Mouse (Mus musculus): ENCODE measurements around the gene Crb2.
A peak's percentile ranks its signal among the peaks of the same experiment; 100 is the strongest.

The Crb2 gene

GRCm38 (mm10) chr2:37776016-37776415 lies at the start of gene Crb2:
Crb2 (plus strand) TSS chr2:37776249.
- DNase-seq (ENCODE audit: low spot score in 2 of 2) = no peak

- DNase-seq (ENCODE audit: low spot score in 2 of 2) = no peak
Observed at GRCm38 (mm10) chr2:37731241-37731801, 44.7 kb upstream of the Crb2 start.

GRCm38 (mm10) chr2:37734979-37735806 lies 40.9 kb upstream of the Crb2 start:
- no peak for DNase-seq (ENCODE audit: low spot score in 2 of 2)

GRCm38 (mm10) chr2:37735807-37736188 lies 40.3 kb upstream of the Crb2 start:
- DNase-seq (ENCODE audit: low spot score in 2 of 2) = no peak

- DNase-seq (ENCODE audit: low spot score in 2 of 2) = no peak
Observed at GRCm38 (mm10) chr2:37741806-37742554, 34.1 kb upstream of the Crb2 start.

- DNase-seq (ENCODE audit: low spot score in 2 of 2) = no peak
Observed at GRCm38 (mm10) chr2:37744773-37745395, 31.2 kb upstream of the Crb2 start.

- no peak for DNase-seq (ENCODE audit: low spot score in 2 of 2)
Observed at GRCm38 (mm10) chr2:37746293-37747049, 29.6 kb upstream of the Crb2 start.

GRCm38 (mm10) chr2:37747909-37748308 lies 28.1 kb upstream of the Crb2 start:
- no peak for DNase-seq (ENCODE audit: low spot score in 2 of 2)

GRCm38 (mm10) chr2:37748442-37749066 lies 27.5 kb upstream of the Crb2 start:
- peak in 1 of 2 experiments; percentile 58 for DNase-seq (ENCODE audit: low spot score in 2 of 2)

GRCm38 (mm10) chr2:37749323-37749722 lies 26.7 kb upstream of the Crb2 start:
- no peak for DNase-seq (ENCODE audit: low spot score in 2 of 2)

- no peak for DNase-seq (ENCODE audit: low spot score in 2 of 2)
Observed at GRCm38 (mm10) chr2:37751114-37751513, 24.9 kb upstream of the Crb2 start.

- no peak for DNase-seq (ENCODE audit: low spot score in 2 of 2)
Observed at GRCm38 (mm10) chr2:37756220-37756930, 19.7 kb upstream of the Crb2 start.

- DNase-seq (ENCODE audit: low spot score in 2 of 2) = no peak
Observed at GRCm38 (mm10) chr2:37757016-37757415, 19.0 kb upstream of the Crb2 start.

GRCm38 (mm10) chr2:37757784-37758183 lies 18.3 kb upstream of the Crb2 start:
- no peak for DNase-seq (ENCODE audit: low spot score in 2 of 2)

- DNase-seq (ENCODE audit: low spot score in 2 of 2) = no peak
Observed at GRCm38 (mm10) chr2:37758343-37759015, 17.6 kb upstream of the Crb2 start.

- no peak for DNase-seq (ENCODE audit: low spot score in 2 of 2)
Observed at GRCm38 (mm10) chr2:37760633-37761032, 15.4 kb upstream of the Crb2 start.

- DNase-seq (ENCODE audit: low spot score in 2 of 2) = no peak
Observed at GRCm38 (mm10) chr2:37763638-37764037, 12.4 kb upstream of the Crb2 start.

GRCm38 (mm10) chr2:37764514-37764913 lies 11.5 kb upstream of the Crb2 start:
- DNase-seq (ENCODE audit: low spot score in 2 of 2) = no peak

- no peak for DNase-seq (ENCODE audit: low spot score in 2 of 2)
Observed at GRCm38 (mm10) chr2:37765082-37765483, 11.0 kb upstream of the Crb2 start.

Measured in cerebellum, postnatal 4 days (tissue).